Mouse (Mus musculus) C2C12 (cell line): ENCODE results near the gene Lef1.

Experiments
- CTCF ChIP-seq: IDR thresholded peaks from one replicate; pipeline ENCODE4 v1.5.1; 2011; ENCODE audit not compliant: control insufficient read depth, insufficient read depth, insufficient read length
- MAX ChIP-seq: IDR thresholded peaks from one replicate; pipeline ENCODE4 v1.6.1; 2011; ENCODE audit warnings: mild to moderate bottlenecking, control low read depth
- MYOD1 ChIP-seq: IDR thresholded peaks from one replicate; pipeline ENCODE4 v1.6.1; 2011; ENCODE audit warnings: low read depth; ENCODE audit not compliant: control insufficient read depth, insufficient read length
- MYOG ChIP-seq: IDR thresholded peaks from one replicate; pipeline ENCODE4 v1.6.1; 2011; ENCODE audit not compliant: control insufficient read depth, insufficient read length; ENCODE audit errors: extremely low read depth
- USF1 ChIP-seq: IDR thresholded peaks from one replicate; pipeline ENCODE4 v1.6.1; 2011; ENCODE audit warnings: low read depth, mild to moderate bottlenecking, control low read depth, moderate library complexity

- no peak for TF ChIP-seq CTCF
- TF ChIP-seq MYOD1 = no peak
- TF ChIP-seq USF1 = no peak
- TF ChIP-seq MYOG = no peak
- TF ChIP-seq MAX = no peak
These were observed 16.5 kb upstream of the Lef1 start for GRCm38 (mm10) chr3:131093736-131094135.
